Mouse (Mus musculus): ENCODE results near the gene Nfe2l3. TPM values are rescaled to one million over a fixed set of nuclear protein-coding genes. Genes with fewer than 3 reads are reported as not detected.
A peak's percentile ranks its signal among the peaks of the same experiment; 100 is the strongest.

The Nfe2l3 gene
- polyA plus RNA-seq, 1 experiment = not detected

DNA sequence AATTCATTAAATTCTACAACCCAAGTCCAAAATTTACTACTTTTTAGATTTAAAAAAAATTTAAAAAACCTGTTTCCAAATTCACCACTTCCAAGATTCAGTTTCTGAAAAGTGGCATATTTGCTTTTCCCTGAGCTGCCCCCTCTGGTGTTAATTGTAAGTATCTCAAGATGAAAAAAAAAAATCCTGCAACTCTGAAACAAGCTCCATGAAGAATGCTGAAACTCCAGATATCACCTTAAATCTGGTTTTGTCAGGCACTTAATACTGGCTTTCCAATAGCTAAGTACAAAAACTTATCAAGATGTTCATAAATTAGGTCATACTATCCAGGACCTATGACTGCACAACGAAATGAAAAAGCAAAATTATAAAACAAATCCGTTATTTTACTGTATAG lies 35.2 kb downstream of the Nfe2l3 start:
- H3K27ac ChIP-seq (ENCODE audit: insufficient read depth, low read depth, low read length) = no peak overlapping the region
- TF ChIP-seq POLR2A (IDR thresholded peaks at IDR 0.05; ENCODE audit: borderline replicate concordance, low read depth, low read length) (no peak), CTCF (IDR thresholded peaks at IDR 0.05; ENCODE audit: low read depth, low read length) (no peak)
- H3K4me3 ChIP-seq (ENCODE audit: insufficient read depth, low read length) = peak overlapping the region; percentile 43
- peaks cover 13% of the 10 kb centered on the region for H3K4me1 ChIP-seq (ENCODE audit: control insufficient read depth, insufficient read depth, low read length)

DNA sequence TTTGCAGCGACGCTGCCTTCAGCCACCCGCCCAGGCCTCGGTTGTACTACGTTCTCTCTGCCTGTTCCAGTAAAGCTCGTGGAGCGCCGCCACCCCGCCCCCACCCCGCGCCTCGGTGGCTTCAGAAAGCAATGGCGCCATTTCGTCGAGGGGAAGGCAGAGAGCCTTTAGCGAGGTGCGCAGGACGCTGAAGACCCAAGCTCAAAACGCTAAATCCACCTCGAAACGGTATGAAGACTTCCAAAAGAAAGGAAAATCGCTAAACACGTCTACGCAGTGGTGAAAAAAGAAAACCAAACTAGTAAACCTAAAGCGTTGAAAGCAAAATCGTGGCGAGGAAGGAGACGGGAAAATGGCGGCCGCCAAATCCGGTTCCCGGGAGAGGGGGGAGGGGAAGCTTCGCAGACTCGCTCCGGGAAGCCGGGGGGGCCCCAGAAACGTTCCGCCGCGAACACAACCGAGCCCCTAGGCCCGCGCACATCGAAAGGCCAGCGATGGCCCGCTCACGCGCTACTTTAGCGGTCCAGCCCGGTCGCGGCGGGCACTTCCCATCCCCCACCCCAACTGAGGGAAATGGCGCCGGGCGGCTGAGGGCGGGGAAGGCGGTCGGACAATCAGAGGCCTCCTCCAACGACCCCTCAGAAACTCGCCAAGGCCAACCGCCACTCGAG lies 36.6 kb downstream of the Nfe2l3 start:
- TF ChIP-seq CTCF (IDR thresholded peaks at IDR 0.05; ENCODE audit: low read depth, low read length) (no peak), POLR2A (IDR thresholded peaks at IDR 0.05; ENCODE audit: borderline replicate concordance, low read depth, low read length) (no peak)
- H3K4me1 ChIP-seq (ENCODE audit: control insufficient read depth, insufficient read depth, low read length) = peaks cover 14% of the 10 kb centered on the region
- peak overlapping the region; percentile 92 for H3K27ac ChIP-seq (ENCODE audit: insufficient read depth, low read depth, low read length)
- peak overlapping the region; percentile 90 for H3K4me3 ChIP-seq (ENCODE audit: insufficient read depth, low read length)

DNA sequence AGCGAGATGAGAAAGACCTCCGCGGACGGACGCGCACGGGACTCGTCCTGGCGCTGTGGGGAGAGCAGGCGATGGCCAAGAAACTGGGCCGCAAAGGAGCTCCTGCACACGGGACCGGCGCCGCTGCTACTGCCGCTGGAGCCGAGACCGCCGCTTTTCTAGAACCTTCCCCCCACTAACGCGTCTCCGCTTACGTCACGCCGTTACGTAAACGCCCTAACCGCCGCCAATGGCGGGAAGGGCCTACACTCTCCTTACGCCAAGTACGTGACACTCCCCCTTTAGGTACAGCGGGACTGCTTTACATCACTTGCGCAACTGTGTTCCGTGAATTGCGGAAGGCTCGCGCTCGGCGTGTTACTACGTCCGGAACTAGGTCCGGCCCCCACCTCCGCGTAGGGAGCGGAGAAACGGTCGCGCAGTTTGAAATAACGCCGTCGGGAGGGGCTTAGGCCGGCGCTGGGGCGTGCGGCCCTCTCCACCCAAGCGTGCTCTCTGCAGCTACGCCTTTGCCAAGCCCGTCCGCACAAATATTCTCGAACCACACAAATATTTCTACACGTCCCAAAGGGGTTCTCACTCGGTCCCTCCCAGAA lies 37.3 kb downstream of the Nfe2l3 start, which contains the start of gene Hnrnpa2b1:
Gene Hnrnpa2b1 (minus strand): TSS at position 180 of the 596 bp plus-strand sequence.
- peak within 1 kb of the TSS; percentile 90 for H3K4me3 ChIP-seq (ENCODE audit: insufficient read depth, low read length)
- peak within 1 kb of the TSS; percentile 95 for H3K27ac ChIP-seq (ENCODE audit: insufficient read depth, low read depth, low read length)
- TF ChIP-seq CTCF (IDR thresholded peaks at IDR 0.05; ENCODE audit: low read depth, low read length) (no peak; the same call in 1 of the 2 replicates), POLR2A (IDR thresholded peaks at IDR 0.05; ENCODE audit: borderline replicate concordance, low read depth, low read length) (peak; percentile 85; the same call in 1 of the 2 replicates)
- peaks cover 14% of the 10 kb centered on the region for H3K4me1 ChIP-seq (ENCODE audit: control insufficient read depth, insufficient read depth, low read length)

DNA sequence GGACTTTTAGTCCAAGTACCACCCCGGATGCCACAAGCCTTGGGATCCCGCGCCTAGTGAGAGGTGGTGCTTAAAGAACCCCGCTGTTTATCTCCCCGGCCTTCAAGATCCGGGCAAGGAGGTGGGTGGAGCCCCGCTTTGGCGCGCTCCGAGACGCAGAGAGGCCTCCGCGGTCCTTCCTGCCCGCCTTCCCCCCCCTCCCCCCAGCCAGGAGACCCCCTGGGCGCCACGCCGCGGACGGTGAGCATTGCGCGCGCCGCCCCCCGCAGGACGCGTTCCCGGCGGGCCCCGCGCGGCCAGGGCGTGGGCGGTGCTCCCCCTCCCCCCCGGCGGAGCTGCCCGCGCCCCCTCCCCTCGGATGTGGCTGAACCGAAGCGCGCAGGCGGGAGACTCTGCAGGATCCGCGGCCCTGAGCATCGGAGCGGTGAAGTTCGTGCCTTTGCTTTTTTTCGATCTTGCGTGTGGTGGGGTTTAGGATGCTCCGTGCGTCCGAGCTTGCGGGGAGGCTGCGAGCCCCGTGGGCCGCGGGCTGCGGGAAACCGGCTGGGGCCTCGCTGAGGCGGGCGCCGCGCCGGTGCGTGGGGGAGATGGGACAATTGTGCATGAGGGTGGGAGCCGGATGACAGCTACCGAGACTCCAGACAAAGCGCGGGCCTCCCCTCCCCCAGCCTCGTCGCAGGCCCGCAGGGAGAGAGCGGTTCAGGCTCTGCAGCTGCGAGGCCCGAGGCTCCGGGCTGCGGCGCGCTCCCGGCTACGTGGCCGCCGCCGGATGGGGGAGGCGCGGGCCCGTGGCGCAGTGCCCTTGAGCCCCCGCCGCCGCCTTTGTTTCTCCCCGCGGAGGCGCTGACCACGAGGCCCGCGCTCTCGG lies 38.1 kb downstream of the Nfe2l3 start, which contains the start of gene Cbx3:
Gene Cbx3 (plus strand): TSS at position 50 of the 868 bp plus-strand sequence.
- Histone ChIP-seq H3K4me1 (ENCODE audit: control insufficient read depth, insufficient read depth, low read length) (peaks cover 14% of the 10 kb centered on the region), H3K27ac (ENCODE audit: insufficient read depth, low read depth, low read length) (peak within 1 kb of the TSS; percentile 95), H3K4me3 (ENCODE audit: insufficient read depth, low read length) (peak within 1 kb of the TSS; percentile 90)
- TF ChIP-seq CTCF (IDR thresholded peaks at IDR 0.05; ENCODE audit: low read depth, low read length) (no peak), POLR2A (IDR thresholded peaks at IDR 0.05; ENCODE audit: borderline replicate concordance, low read depth, low read length) (no peak)

DNA sequence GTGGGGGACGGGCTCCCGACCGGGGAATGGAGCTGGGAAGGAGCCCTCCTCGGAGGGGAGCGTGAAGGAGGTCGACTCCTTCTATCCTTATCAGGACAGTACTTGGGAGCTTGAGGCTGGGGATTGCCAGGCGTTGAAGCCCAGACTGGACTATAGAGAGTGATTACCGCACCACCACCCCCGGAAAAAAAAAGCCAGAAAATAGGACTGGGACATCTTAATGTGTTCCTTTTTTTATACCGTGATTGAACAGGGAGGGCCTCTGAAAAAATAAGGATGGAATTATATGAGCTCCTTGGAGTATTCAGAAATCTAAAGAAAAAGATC lies 38.7 kb downstream of the Nfe2l3 start:
- TF ChIP-seq POLR2A (IDR thresholded peaks at IDR 0.05; ENCODE audit: borderline replicate concordance, low read depth, low read length) (no peak), CTCF (IDR thresholded peaks at IDR 0.05; ENCODE audit: low read depth, low read length) (no peak)
- H3K4me1 ChIP-seq (ENCODE audit: control insufficient read depth, insufficient read depth, low read length) = peaks cover 11% of the 10 kb centered on the region
- H3K27ac ChIP-seq (ENCODE audit: insufficient read depth, low read depth, low read length) = peak overlapping the region; percentile 78

DNA sequence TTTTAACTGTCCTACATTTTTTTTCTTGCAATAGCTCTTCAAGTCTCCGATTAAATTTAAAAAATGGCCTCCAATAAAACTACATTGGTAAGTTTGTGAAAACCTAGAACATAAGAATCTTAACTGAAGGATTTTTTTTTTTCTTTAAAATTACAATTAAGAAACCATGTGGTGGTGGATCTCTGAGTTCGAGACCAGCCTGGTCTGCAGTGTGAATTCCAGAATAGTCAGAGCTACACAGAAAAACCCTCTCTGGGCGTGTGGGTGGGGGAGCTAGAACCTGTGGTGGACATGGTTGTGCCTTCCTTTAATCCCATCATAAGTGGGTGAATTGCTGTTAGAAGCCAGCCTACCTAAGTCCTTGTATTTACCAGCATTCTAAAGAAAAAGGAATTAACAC lies 39.3 kb downstream of the Nfe2l3 start:
- TF ChIP-seq CTCF (IDR thresholded peaks at IDR 0.05; ENCODE audit: low read depth, low read length) (no peak), POLR2A (IDR thresholded peaks at IDR 0.05; ENCODE audit: borderline replicate concordance, low read depth, low read length) (no peak)
- peak overlapping the region; percentile 48 for H3K4me3 ChIP-seq (ENCODE audit: insufficient read depth, low read length)
- peaks cover 11% of the 10 kb centered on the region for H3K4me1 ChIP-seq (ENCODE audit: control insufficient read depth, insufficient read depth, low read length)
- H3K27ac ChIP-seq (ENCODE audit: insufficient read depth, low read depth, low read length) = no peak overlapping the region

More for the DNA sequence above, 38.7 kb downstream of the Nfe2l3 start:
- H3K4me3 ChIP-seq (ENCODE audit: insufficient read depth, low read length) = peak overlapping the region; percentile 74

DNA sequence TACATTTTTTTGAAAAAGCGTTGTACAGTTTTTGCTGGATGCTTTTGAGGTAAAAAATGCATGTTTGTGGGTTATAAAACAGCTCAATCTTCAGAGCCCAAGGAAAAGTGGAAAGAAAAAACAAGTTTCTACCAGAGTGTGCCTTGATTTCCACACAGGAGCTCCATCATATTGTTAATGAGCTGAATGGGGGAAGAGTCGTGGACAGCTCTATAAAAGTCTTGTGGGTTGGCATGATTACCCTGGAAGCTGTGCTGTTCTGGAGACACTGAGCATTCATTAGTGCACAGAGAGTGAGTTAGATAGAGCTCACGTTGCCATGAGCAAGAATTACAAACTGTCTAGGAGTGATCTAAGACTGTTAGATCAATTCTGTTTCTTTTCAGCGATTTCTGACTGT lies 39.7 kb downstream of the Nfe2l3 start:
- Histone ChIP-seq H3K4me3 (ENCODE audit: insufficient read depth, low read length) (peak overlapping the region; percentile 48; the same call in 1 of the 2 replicates), H3K27ac (ENCODE audit: insufficient read depth, low read depth, low read length) (no peak overlapping the region), H3K4me1 (ENCODE audit: control insufficient read depth, insufficient read depth, low read length) (peaks cover 11% of the 10 kb centered on the region)
- TF ChIP-seq CTCF (IDR thresholded peaks at IDR 0.05; ENCODE audit: low read depth, low read length) (no peak), POLR2A (IDR thresholded peaks at IDR 0.05; ENCODE audit: borderline replicate concordance, low read depth, low read length) (no peak)

DNA sequence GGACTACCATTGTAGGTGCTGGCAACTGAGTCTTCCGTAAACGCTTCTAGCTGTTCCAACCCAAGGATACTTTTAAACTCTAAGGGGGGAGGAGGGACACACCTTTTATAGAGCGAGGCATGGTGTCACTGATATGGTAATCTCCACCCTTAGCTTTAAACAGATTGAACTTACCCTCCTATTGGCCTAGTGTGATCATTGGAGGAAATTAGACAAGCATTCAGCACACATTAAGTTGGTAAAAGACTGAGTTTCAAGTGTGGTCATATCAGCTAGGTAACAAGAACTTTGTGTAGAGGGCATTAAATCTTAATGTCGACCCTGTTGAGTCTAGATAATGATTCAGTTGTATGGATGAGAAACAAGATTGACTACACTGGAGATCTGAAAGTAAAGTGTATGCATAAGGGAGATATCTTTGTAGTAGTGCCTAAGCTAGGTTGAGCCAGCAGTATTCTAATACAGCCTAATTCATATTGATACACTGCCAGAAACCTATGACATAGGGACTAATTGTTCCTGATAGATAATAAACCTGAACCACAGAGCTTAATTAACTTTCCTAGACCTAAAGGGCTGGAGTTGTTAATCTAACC lies 46.8 kb downstream of the Nfe2l3 start:
- Histone ChIP-seq H3K4me1 (ENCODE audit: control insufficient read depth, insufficient read depth, low read length) (no peaks in the 10 kb centered on the region), H3K4me3 (ENCODE audit: insufficient read depth, low read length) (no peak overlapping the region), H3K27ac (ENCODE audit: insufficient read depth, low read depth, low read length) (no peak overlapping the region)
- no peak for TF ChIP-seq POLR2A (IDR thresholded peaks at IDR 0.05; ENCODE audit: borderline replicate concordance, low read depth, low read length)
- TF ChIP-seq CTCF (IDR thresholded peaks at IDR 0.05; ENCODE audit: low read depth, low read length) = no peak

DNA sequence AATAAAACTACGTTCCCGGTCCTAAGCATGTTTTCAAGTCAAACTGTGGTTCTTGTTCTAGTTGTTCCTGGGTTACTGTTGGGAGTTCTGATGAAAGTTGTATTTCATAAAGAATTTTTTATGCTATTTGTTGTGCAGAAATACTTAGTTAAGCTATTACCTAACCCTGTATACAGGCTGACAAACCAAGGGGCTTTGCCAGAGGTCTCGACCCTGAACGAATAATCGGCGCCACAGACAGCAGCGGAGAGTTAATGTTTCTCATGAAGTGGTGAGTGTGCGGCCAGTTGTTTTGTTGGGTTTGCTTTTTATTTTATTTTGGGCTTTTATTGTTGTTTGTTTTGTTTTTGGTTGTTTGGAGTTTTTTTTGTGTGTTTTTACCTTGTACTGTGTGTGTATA lies 49.1 kb downstream of the Nfe2l3 start:
- Histone ChIP-seq H3K4me1 (ENCODE audit: control insufficient read depth, insufficient read depth, low read length) (no peaks in the 10 kb centered on the region), H3K27ac (ENCODE audit: insufficient read depth, low read depth, low read length) (no peak overlapping the region), H3K4me3 (ENCODE audit: insufficient read depth, low read length) (no peak overlapping the region)
- TF ChIP-seq CTCF (IDR thresholded peaks at IDR 0.05; ENCODE audit: low read depth, low read length) (no peak), POLR2A (IDR thresholded peaks at IDR 0.05; ENCODE audit: borderline replicate concordance, low read depth, low read length) (no peak)

All from bone marrow macrophage, adult 2 months (primary cell).